In the genomic region with DNA sequence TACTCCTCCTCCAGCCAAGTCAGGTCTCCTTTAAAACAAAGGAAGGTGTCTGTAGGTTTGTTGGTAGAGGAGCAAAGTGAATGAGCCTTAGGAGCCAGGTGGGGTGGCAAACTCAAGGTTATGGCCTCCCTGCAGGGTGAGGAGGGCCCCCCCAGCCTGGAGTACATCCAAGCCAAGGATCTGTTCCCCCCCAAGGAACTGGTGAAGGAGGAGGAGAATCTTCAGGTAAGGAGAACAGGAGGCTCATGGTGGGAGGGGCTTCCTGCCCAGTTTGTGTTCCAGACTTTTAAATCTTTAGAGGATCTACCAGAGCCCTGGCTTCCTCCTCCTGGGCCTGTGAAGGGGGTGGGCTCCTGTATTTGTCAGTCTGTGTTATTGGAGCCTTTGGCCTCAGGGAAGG, we compare ENCODE assay signal across 16 mouse cellular contexts. TPM values are rescaled to one million over a fixed set of nuclear protein-coding genes. Genes with fewer than 3 reads are reported as not detected.
DNase-seq lines count a peak whose midpoint lies in the region; ATAC-seq and TF ChIP-seq lines count a peak whose summit lies in the region.
"Had no signal": no experiment of that assay in that cellular context is flagged by ENCODE, and none has a peak within 500 bp of the region (broad histone marks: within the 10 kb centered on the region; RNA-seq: fewer than 3 reads in every experiment).

No protein-coding gene starts in this region.

- H3K9me3 ChIP-seq in kidney, embryonic 16.5 days (ENCODE audit: low read length), result no peaks in the 10 kb centered on the region
- no peaks in the 10 kb centered on the region for H3K9me3 ChIP-seq in forebrain, embryonic 12.5 days
- no peaks in the 10 kb centered on the region for H3K9me3 ChIP-seq in hindbrain, postnatal 0 days (ENCODE audit: low read length)
- no peaks in the 10 kb centered on the region for H3K9me3 ChIP-seq in midbrain, postnatal 0 days (ENCODE audit: low read length)
- no peaks in the 10 kb centered on the region for H3K9me3 ChIP-seq in liver, embryonic 12.5 days (replicated peaks)
- H3K9me3 ChIP-seq: embryonic facial prominence, embryonic 15.5 days; heart, embryonic 15.5 days had no signal

- H3K4me2 ChIP-seq in kidney, embryonic 16.5 days (replicated peaks; ENCODE audit: low read depth, low read length), result no peak overlapping the region
- peak overlapping the region; percentile 84 for H3K4me2 ChIP-seq in forebrain, embryonic 12.5 days
- peak overlapping the region; percentile 63 for H3K4me2 ChIP-seq in hindbrain, postnatal 0 days (ENCODE audit: low read depth, low read length)
- peak overlapping the region; percentile 79 for H3K4me2 ChIP-seq in midbrain, postnatal 0 days (ENCODE audit: low read depth, low read length, poor library complexity, severe bottlenecking)
- no peak overlapping the region for H3K4me2 ChIP-seq in liver, embryonic 12.5 days

- H3K9ac ChIP-seq in kidney, embryonic 16.5 days (replicated peaks; ENCODE audit: low read length), result no peak overlapping the region
- H3K9ac ChIP-seq in forebrain, embryonic 12.5 days, result peak overlapping the region; percentile 97
- peak overlapping the region; percentile 84; the same call in 1 of the 2 replicates for H3K9ac ChIP-seq in hindbrain, postnatal 0 days (replicated peaks; ENCODE audit: low read length)
- peak overlapping the region; percentile 79; the same call in 1 of the 2 replicates for H3K9ac ChIP-seq in midbrain, postnatal 0 days (replicated peaks; ENCODE audit: low read length, poor library complexity, severe bottlenecking)
- no peak overlapping the region for H3K9ac ChIP-seq in liver, embryonic 12.5 days
- H3K9ac ChIP-seq: embryonic facial prominence, embryonic 15.5 days; heart, embryonic 15.5 days had no signal

- TF ChIP-seq CTCF in hindbrain, postnatal 0 days (IDR thresholded peaks at IDR 0.05; ENCODE audit: low read depth), result no peak
- TF ChIP-seq CTCF in midbrain, postnatal 0 days (IDR thresholded peaks at IDR 0.05), result no peak

- peaks cover 48% of the 10 kb centered on the region for H3K36me3 ChIP-seq in kidney, embryonic 16.5 days (ENCODE audit: insufficient read depth, low read length)
- H3K36me3 ChIP-seq in forebrain, embryonic 12.5 days (replicated peaks), result peaks cover 53% of the 10 kb centered on the region
- peaks cover 46% of the 10 kb centered on the region for H3K36me3 ChIP-seq in hindbrain, postnatal 0 days (ENCODE audit: insufficient read depth, low read length)
- H3K36me3 ChIP-seq in midbrain, postnatal 0 days (ENCODE audit: insufficient read depth, low read length), result peaks cover 44% of the 10 kb centered on the region
- peaks cover 66% of the 10 kb centered on the region for H3K36me3 ChIP-seq in liver, embryonic 12.5 days

- H3K27ac ChIP-seq in kidney, embryonic 16.5 days (ENCODE audit: low read length), result no peak overlapping the region
- H3K27ac ChIP-seq in forebrain, embryonic 12.5 days, result peak overlapping the region; percentile 91
- H3K27ac ChIP-seq in hindbrain, postnatal 0 days, result peak overlapping the region; percentile 77; the same call in 1 of the 2 replicates
- peak overlapping the region; percentile 79 for H3K27ac ChIP-seq in midbrain, postnatal 0 days (ENCODE audit: low read depth, low read length)
- no peak overlapping the region for H3K27ac ChIP-seq in liver, embryonic 12.5 days
- H3K27ac ChIP-seq: heart, embryonic 15.5 days had no signal

- peaks cover 36% of the 10 kb centered on the region for H3K4me1 ChIP-seq in kidney, embryonic 16.5 days (ENCODE audit: insufficient read depth, low read length)
- H3K4me1 ChIP-seq in forebrain, embryonic 12.5 days, result peaks cover 51% of the 10 kb centered on the region
- H3K4me1 ChIP-seq in hindbrain, postnatal 0 days (ENCODE audit: insufficient read depth, low read length), result peaks cover 20% of the 10 kb centered on the region
- H3K4me1 ChIP-seq in midbrain, postnatal 0 days (ENCODE audit: insufficient read depth, low read length), result peaks cover 8% of the 10 kb centered on the region
- peaks cover 46% of the 10 kb centered on the region for H3K4me1 ChIP-seq in liver, embryonic 12.5 days

- peak; percentile 1 for DNase-seq in kidney, postnatal 14 days
- no peak for DNase-seq in hindbrain, postnatal 0 days (ENCODE audit: low spot score)
- no peak for DNase-seq in midbrain, postnatal 0 days (ENCODE audit: low spot score)
- DNase-seq in left cerebral cortex, postnatal 10 days (ENCODE audit: extremely low spot score in 1 of 2, low spot score in 2 of 2), result no peak
- no peak for DNase-seq in ovary, postnatal 36 days (ENCODE audit: low spot score)
- DNase-seq: gastrocnemius, adult 2 months; kidney, postnatal 25 days; liver; lung, postnatal 14 days; right cerebral cortex, postnatal 25 days; thymus, adult 18-20 months had no signal

- ATAC-seq in kidney, embryonic 16.5 days (ENCODE audit: low FRiP score, low TSS enrichment), result no peak
- no peak for ATAC-seq in forebrain, embryonic 12.5 days (ENCODE audit: low FRiP score)
- no peak for ATAC-seq in hindbrain, postnatal 0 days
- no peak for ATAC-seq in midbrain, postnatal 0 days (ENCODE audit: low FRiP score)
- ATAC-seq in liver, embryonic 12.5 days, result no peak

- intact Hi-C loops in left cerebral cortex, postnatal 10 days (cut with DNase I), result no loop called here

- H3K4me3 ChIP-seq in kidney, embryonic 16.5 days (ENCODE audit: low read length), result no peak overlapping the region
- peak overlapping the region; percentile 81 for H3K4me3 ChIP-seq in forebrain, embryonic 12.5 days (replicated peaks)
- H3K4me3 ChIP-seq in hindbrain, postnatal 0 days (ENCODE audit: low read length), result peak overlapping the region; percentile 61
- peak overlapping the region; percentile 64 for H3K4me3 ChIP-seq in midbrain, postnatal 0 days (ENCODE audit: low read depth, low read length)
- no peak overlapping the region for H3K4me3 ChIP-seq in liver, embryonic 12.5 days
- H3K4me3 ChIP-seq: gastrocnemius, adult 2 months had no signal

- H3K27me3 ChIP-seq in kidney, embryonic 16.5 days (ENCODE audit: insufficient read depth, low read length), result no peaks in the 10 kb centered on the region
- no peaks in the 10 kb centered on the region for H3K27me3 ChIP-seq in forebrain, embryonic 12.5 days
- no peaks in the 10 kb centered on the region for H3K27me3 ChIP-seq in hindbrain, postnatal 0 days (ENCODE audit: insufficient read depth, low read length)
- no peaks in the 10 kb centered on the region for H3K27me3 ChIP-seq in midbrain, postnatal 0 days (ENCODE audit: insufficient read depth, low read length)
- no peaks in the 10 kb centered on the region for H3K27me3 ChIP-seq in liver, embryonic 12.5 days (replicated peaks)
- H3K27me3 ChIP-seq: embryonic facial prominence, embryonic 15.5 days; heart, embryonic 15.5 days had no signal

RNA-seq across cellular contexts. Expression of a gene that starts 5.1 kb away (rescaled TPM):
- polyA plus RNA-seq in kidney, embryonic 16.5 days (2015; fragmentation: Nextera tagmentation; extraction: Ambion mirVana), result 41.7 and 42.2 TPM in 2 replicates
- polyA plus RNA-seq in forebrain, embryonic 12.5 days (2016; fragmentation: Nextera tagmentation; extraction: Ambion mirVana), result 71.4 and 75.2 TPM in 2 replicates
- total RNA-seq in hindbrain, postnatal 0 days (2014; rRNA removed), result 110 and 125 TPM in 2 replicates
- 30.6 and 34.8 TPM in 2 replicates for polyA plus RNA-seq in hindbrain, postnatal 0 days (2015; fragmentation: Nextera tagmentation; extraction: Ambion mirVana)
- total RNA-seq in midbrain, postnatal 0 days (2014; rRNA removed), result 98.9 and 116 TPM in 2 replicates
- polyA plus RNA-seq in midbrain, postnatal 0 days (2015; fragmentation: Nextera tagmentation; extraction: Ambion mirVana), result 33.2 and 34.1 TPM in 2 replicates
- polyA plus RNA-seq in liver, embryonic 12.5 days (2016; fragmentation: Nextera tagmentation; extraction: Ambion mirVana), result 17.5 and 19.3 TPM in 2 replicates
- 10 to 100 TPM; 82.6 to 90.3 TPM for total RNA-seq in left cerebral cortex, postnatal 10 days (2021)

RNA-seq across cellular contexts. Expression of a gene that starts 19.9 kb away (rescaled TPM):
- polyA plus RNA-seq in kidney, embryonic 16.5 days (2015; fragmentation: Nextera tagmentation; extraction: Ambion mirVana), result 0.17 and 0.32 TPM in 2 replicates
- polyA plus RNA-seq in forebrain, embryonic 12.5 days (2016; fragmentation: Nextera tagmentation; extraction: Ambion mirVana), result 0.40 and 0.49 TPM in 2 replicates
- total RNA-seq in hindbrain, postnatal 0 days (2014; rRNA removed), result 0.10 and 0.29 TPM in 2 replicates
- polyA plus RNA-seq in hindbrain, postnatal 0 days (2015; fragmentation: Nextera tagmentation; extraction: Ambion mirVana), result 0.20 and 0.33 TPM in 2 replicates
- total RNA-seq in midbrain, postnatal 0 days (2014; rRNA removed), result 0.11 and 0.52 TPM in 2 replicates
- polyA plus RNA-seq in midbrain, postnatal 0 days (2015; fragmentation: Nextera tagmentation; extraction: Ambion mirVana), result 0.10 and 0.25 TPM in 2 replicates
- polyA plus RNA-seq in liver, embryonic 12.5 days (2016; fragmentation: Nextera tagmentation; extraction: Ambion mirVana), result 0.02 and 0.05 TPM in 2 replicates
- total RNA-seq in left cerebral cortex, postnatal 10 days (2021), result under 1 TPM; 0.24 to 0.56 TPM
- total RNA-seq: gastrocnemius, adult 2 months had no signal

RNA-seq across cellular contexts. Expression of a gene that starts 28.4 kb away (rescaled TPM):
- polyA plus RNA-seq in kidney, embryonic 16.5 days (2015; fragmentation: Nextera tagmentation; extraction: Ambion mirVana), result 70.6 and 77.8 TPM in 2 replicates
- 8.1 and 8.3 TPM in 2 replicates for polyA plus RNA-seq in forebrain, embryonic 12.5 days (2016; fragmentation: Nextera tagmentation; extraction: Ambion mirVana)
- 32.3 and 39.6 TPM in 2 replicates for total RNA-seq in hindbrain, postnatal 0 days (2014; rRNA removed)
- polyA plus RNA-seq in hindbrain, postnatal 0 days (2015; fragmentation: Nextera tagmentation; extraction: Ambion mirVana), result 54.9 and 63.6 TPM in 2 replicates
- 19.4 and 26.6 TPM in 2 replicates for total RNA-seq in midbrain, postnatal 0 days (2014; rRNA removed)
- 39.1 and 40.5 TPM in 2 replicates for polyA plus RNA-seq in midbrain, postnatal 0 days (2015; fragmentation: Nextera tagmentation; extraction: Ambion mirVana)
- 10.0 and 10.1 TPM in 2 replicates for polyA plus RNA-seq in liver, embryonic 12.5 days (2016; fragmentation: Nextera tagmentation; extraction: Ambion mirVana)
- 10 to 100 TPM; 55.2 to 58.6 TPM for total RNA-seq in left cerebral cortex, postnatal 10 days (2021)

RNA-seq across cellular contexts. Expression of a gene that starts 30.6 kb away (rescaled TPM):
- not detected in 2 replicates for polyA plus RNA-seq in kidney, embryonic 16.5 days (2015; fragmentation: Nextera tagmentation; extraction: Ambion mirVana)
- polyA plus RNA-seq in forebrain, embryonic 12.5 days (2016; fragmentation: Nextera tagmentation; extraction: Ambion mirVana), result not detected in 2 replicates
- not detected in 2 replicates for total RNA-seq in hindbrain, postnatal 0 days (2014; rRNA removed)
- not detected in 2 replicates for polyA plus RNA-seq in hindbrain, postnatal 0 days (2015; fragmentation: Nextera tagmentation; extraction: Ambion mirVana)
- not detected in 2 replicates for total RNA-seq in midbrain, postnatal 0 days (2014; rRNA removed)
- not detected in 2 replicates for polyA plus RNA-seq in midbrain, postnatal 0 days (2015; fragmentation: Nextera tagmentation; extraction: Ambion mirVana)
- not detected in 2 replicates for polyA plus RNA-seq in liver, embryonic 12.5 days (2016; fragmentation: Nextera tagmentation; extraction: Ambion mirVana)
- not detected for total RNA-seq in left cerebral cortex, postnatal 10 days (2021)
- total RNA-seq: gastrocnemius, adult 2 months had no signal
- polyA plus RNA-seq: embryonic facial prominence, embryonic 15.5 days; heart, embryonic 15.5 days had no signal

Comparison
In these comparisons a context has a peak if more than half of its experiments do, and no peak if none do; other contexts are left out.
1. H3K27ac ChIP-seq: peak in forebrain, embryonic 12.5 days (single experiment), hindbrain, postnatal 0 days (single experiment) and midbrain, postnatal 0 days (single experiment); none in kidney, embryonic 16.5 days (single experiment) and liver, embryonic 12.5 days (single experiment).
2. H3K4me2 ChIP-seq: peak in forebrain, embryonic 12.5 days (single experiment), hindbrain, postnatal 0 days (single experiment) and midbrain, postnatal 0 days (single experiment); none in kidney, embryonic 16.5 days (single experiment) and liver, embryonic 12.5 days (single experiment).
3. H3K4me3 ChIP-seq: peak in forebrain, embryonic 12.5 days (single experiment), hindbrain, postnatal 0 days (single experiment) and midbrain, postnatal 0 days (single experiment); none in kidney, embryonic 16.5 days (single experiment) and liver, embryonic 12.5 days (single experiment).
4. H3K9ac ChIP-seq: peak in forebrain, embryonic 12.5 days (single experiment), hindbrain, postnatal 0 days (single experiment) and midbrain, postnatal 0 days (single experiment); none in kidney, embryonic 16.5 days (single experiment) and liver, embryonic 12.5 days (single experiment).